ENCODE assay signal across 10 mouse cellular contexts in genomic region chr12:4507461-4507860, GRCm38 (mm10). TPM values are rescaled to one million over a fixed set of nuclear protein-coding genes. Genes with fewer than 3 reads are reported as not detected.
DNase-seq lines count a peak whose midpoint lies in the region; TF ChIP-seq lines count a peak whose summit lies in the region.
"Had no signal": no experiment of that assay in that cellular context is flagged by ENCODE, and none has a peak within 500 bp of the region (broad histone marks: within the 10 kb centered on the region; RNA-seq: fewer than 3 reads in every experiment).

No protein-coding gene starts in this region.

- H3K4me3 ChIP-seq in layer of hippocampus, adult 2 months: no peak overlapping the region; the same call in 1 of the 2 replicates
- H3K4me3 ChIP-seq: gastrocnemius, adult 2 months; liver, embryonic 13.5 days had no signal

- DNase-seq in layer of hippocampus, adult 2 months (ENCODE audit: low spot score in 2 of 2): peak in 1 of 2 experiments; percentile 47
- no peak for DNase-seq in layer of hippocampus, postnatal 25 days (ENCODE audit: extremely low spot score in 1 of 2, low spot score in 1 of 2)
- peak; percentile 20 to 45 for DNase-seq in frontal cortex, adult 2 months (ENCODE audit: extremely low spot score in 1 of 2, low spot score in 1 of 2)
- peak; percentile 29 to 30 for DNase-seq in left cerebral cortex, postnatal 36 days (ENCODE audit: low spot score in 2 of 2)
- DNase-seq in right cerebral cortex, postnatal 36 days (ENCODE audit: low spot score in 2 of 2): peak; percentile 25 to 33
- DNase-seq in gastrocnemius, postnatal 25 days: no peak
- no peak for DNase-seq in urinary bladder, postnatal 4 days (ENCODE audit: low spot score in 2 of 2)
- DNase-seq: gastrocnemius, adult 2 months; kidney, adult 18-20 months; liver, embryonic 13.5 days had no signal

- TF ChIP-seq CTCF in layer of hippocampus, adult 2 months (conservative IDR thresholded peaks at IDR 0.05): no peak

- peak overlapping the region; percentile 83 for H3K27ac ChIP-seq in layer of hippocampus, adult 2 months
- H3K27ac ChIP-seq: gastrocnemius, adult 2 months; liver, embryonic 13.5 days had no signal

- intact Hi-C loops in left cerebral cortex, postnatal 36 days (cut with DNase I): no loop called here

RNA-seq across cellular contexts. Expression of gene Ncoa1, which starts 30.5 kb away (rescaled TPM):
- 100 to 1,000 TPM; 142 to 146 TPM for total RNA-seq in layer of hippocampus, adult 2 months (2021)
- 100 to 1,000 TPM; 123 to 133 TPM for total RNA-seq in layer of hippocampus, postnatal 25 days (2021)
- polyA plus RNA-seq in frontal cortex, adult 2 months (2012; rRNA removed): 49.5 and 59.6 TPM in 2 replicates
- 100 to 1,000 TPM; 104 to 110 TPM for total RNA-seq in left cerebral cortex, postnatal 36 days (2021)
- 10 to 100 TPM; 21.5 to 23.8 TPM for total RNA-seq in gastrocnemius, postnatal 25 days (2021)

Comparison
In these comparisons a context has a peak if more than half of its experiments do, and no peak if none do; other contexts are left out.
1. DNase-seq: peak in frontal cortex, adult 2 months (2 of 2), left cerebral cortex, postnatal 36 days (2 of 2) and right cerebral cortex, postnatal 36 days (2 of 2); none in layer of hippocampus, postnatal 25 days (0 of 2), gastrocnemius, postnatal 25 days (single experiment) and urinary bladder, postnatal 4 days (0 of 2).
2. RNA of gene Ncoa1, which starts 30.5 kb away (total RNA-seq): 142 to 146 TPM in layer of hippocampus, adult 2 months, 123 to 133 TPM in layer of hippocampus, postnatal 25 days and 104 to 110 TPM in left cerebral cortex, postnatal 36 days; 21.5 to 23.8 TPM in gastrocnemius, postnatal 25 days; every median in the first group is over 4 times any median in the second.